Mouse (Mus musculus) embryo, embryonic 10.5 days (tissue): Measurements from ENCODE around the gene Igf1r.
A peak's percentile ranks its signal among the peaks of the same experiment; 100 is the strongest.

Experiments
- DNase-seq: peaks from one replicate; pipeline ENCODE4 v3.0.0-alpha.2; 2015; ENCODE audit warnings: low spot score

The Igf1r gene

DNA sequence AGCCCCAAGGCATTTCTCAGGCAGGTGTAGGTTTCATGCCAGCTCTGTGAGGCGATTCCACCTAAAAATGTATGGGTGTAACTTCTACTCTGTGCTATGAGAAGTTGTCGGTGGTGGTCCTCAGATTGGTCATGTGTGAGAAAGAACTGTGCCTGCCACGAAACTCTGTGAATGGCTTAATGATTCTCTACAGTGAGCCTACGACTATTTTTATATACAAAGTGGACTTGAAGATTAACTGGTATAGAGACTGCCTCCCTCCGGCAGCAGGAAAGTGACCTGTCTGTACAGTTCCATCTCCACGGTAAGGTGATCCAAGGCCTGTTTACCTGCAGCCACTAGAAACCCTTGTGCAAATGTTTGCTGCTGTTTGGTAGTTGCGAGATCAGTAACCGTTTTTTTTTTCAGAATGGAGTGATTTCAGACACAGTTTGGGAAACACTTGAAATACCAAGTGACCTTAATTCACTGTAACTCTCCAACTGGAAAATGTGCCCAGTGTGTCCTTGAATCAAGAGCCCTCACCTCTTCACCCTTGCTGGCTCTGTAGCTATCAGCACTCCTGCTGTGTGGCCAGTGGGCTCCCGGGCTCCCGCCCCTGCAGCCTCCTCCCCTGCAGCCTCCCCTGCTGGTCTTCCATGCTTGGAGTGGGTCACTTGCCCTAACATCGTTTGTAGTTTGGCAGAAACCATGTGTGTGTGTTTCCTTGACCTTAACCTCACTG, 127.7 kb downstream of the Igf1r start:
- DNase-seq = no peak

DNA sequence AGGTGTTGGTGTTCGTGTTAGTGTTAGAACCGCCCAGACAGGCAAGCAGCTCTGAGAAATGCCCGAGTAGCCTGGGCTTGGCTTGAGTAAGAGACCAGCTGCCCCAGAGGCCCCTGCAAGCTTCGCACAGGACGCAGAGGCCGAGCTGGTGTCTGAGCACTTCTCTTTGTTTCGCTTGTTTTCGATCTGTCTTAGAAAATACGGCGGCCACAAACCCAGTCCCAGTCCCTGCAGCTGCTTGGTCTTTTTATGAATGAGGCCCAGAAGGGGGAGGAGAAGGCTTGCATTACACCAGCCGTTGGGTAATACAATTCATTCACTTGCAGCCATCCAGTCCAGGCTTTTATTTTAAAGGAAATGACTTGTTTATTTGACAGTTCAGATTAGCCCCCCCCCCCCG, 132.7 kb downstream of the Igf1r start:
- DNase-seq = peak; percentile 88

GRCm38 (mm10) chr7:68085870-68086341, 133.3 kb downstream of the Igf1r start:
- no peak for DNase-seq

DNA sequence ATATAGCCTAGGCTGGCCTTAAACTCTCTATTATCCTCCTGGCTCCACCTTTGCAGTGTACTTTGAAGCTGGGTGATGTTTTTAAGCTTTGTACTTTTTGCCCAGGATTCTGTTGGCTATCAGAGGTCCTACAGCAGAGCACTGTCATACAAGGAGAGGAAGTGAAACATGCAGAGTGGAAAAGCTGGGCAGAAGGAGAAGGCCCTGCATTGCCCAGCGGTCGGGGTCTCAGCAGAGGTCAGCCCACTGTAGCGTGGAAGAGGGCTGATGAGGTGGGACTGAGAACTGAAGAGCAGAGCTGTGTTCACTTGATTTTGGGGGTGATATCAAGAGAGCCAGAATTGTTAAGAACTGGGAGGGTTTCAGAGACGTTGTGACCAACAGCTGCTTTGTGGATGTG, 134.9 kb downstream of the Igf1r start:
- no peak for DNase-seq

DNA sequence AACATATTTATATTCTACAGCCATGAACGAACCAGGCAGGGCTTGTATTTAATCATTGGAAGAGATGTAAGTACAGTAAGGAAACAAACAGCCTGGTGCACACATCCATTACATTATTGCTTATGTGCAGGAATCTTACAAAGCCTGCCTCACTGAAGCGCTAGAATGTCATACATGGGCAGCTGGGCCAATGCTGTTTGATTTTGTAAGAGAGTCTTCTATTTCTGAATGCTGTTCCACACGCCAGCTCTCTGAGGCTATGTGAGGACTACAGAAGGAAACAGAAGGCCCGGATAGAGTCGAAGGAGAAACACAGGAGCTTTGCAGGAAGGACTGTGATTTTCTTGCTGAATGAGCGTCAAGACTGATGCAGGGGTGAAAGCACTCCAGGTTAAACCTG, 136.2 kb downstream of the Igf1r start:
- no peak for DNase-seq

DNA sequence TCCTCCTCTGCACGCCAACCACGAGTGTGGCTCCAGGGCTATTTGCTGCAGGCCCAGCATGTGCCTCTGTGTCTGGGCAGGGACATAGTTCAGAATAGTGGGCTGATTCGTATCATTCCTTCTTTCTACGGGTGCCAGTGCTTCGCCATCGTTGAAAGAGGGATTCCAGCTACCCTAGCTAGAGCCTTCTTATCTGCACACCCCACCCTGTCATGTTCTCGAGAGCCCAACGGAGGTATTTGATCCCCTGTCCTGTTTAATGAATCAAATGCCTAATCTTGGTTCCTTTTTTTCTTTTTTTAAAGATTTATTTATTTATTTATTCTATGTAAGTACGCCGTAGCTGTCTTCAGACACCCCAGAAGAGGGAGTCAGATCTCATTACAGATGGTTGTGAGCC, 137.1 kb downstream of the Igf1r start:
- DNase-seq = no peak

DNA sequence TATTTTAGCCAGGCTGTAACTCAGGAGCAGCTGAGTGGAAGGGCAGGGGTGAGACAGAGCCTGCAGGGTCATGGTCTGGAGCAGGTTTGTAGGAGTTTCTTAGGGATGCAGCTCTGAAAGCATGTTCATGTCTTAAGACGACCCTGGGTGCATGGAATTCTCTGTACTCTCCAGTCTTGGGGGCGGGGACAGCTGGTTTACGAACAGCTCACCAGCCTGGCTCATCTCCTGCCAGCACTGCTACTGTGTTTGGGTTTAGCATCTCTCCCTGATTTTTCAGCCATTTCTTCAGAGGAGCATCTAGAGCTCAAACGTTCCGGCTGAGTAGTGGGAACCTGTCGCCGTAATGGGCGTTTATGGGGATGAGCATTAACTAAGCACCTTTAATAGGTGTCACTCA, 137.9 kb downstream of the Igf1r start:
- no peak for DNase-seq

- DNase-seq = no peak
Measured at GRCm38 (mm10) chr7:68092304-68092978, 139.8 kb downstream of the Igf1r start.

- no peak for DNase-seq
Measured at GRCm38 (mm10) chr7:68093817-68094216, 141.2 kb downstream of the Igf1r start.

- DNase-seq = no peak
Measured at GRCm38 (mm10) chr7:68095574-68095973, 142.9 kb downstream of the Igf1r start.

DNA sequence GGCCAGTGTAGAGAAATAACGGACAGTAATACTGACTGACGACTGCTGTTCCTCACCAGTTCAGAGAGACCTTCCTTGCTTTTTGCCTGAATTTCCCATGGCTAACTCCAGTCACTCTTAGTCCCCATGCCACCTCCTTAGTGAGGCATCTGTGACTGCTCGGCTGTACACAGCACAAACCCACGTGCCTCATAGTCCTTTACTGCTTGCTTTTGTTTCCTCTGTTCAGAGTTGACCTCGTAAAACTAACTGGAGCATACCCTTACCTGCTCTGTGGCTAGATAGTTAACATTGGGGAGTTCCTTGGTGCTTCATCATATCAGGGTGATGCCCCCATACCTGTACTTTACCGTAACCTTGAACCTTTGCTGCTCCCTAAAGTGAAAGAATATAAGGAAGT, 143.8 kb downstream of the Igf1r start:
- DNase-seq = no peak

DNA sequence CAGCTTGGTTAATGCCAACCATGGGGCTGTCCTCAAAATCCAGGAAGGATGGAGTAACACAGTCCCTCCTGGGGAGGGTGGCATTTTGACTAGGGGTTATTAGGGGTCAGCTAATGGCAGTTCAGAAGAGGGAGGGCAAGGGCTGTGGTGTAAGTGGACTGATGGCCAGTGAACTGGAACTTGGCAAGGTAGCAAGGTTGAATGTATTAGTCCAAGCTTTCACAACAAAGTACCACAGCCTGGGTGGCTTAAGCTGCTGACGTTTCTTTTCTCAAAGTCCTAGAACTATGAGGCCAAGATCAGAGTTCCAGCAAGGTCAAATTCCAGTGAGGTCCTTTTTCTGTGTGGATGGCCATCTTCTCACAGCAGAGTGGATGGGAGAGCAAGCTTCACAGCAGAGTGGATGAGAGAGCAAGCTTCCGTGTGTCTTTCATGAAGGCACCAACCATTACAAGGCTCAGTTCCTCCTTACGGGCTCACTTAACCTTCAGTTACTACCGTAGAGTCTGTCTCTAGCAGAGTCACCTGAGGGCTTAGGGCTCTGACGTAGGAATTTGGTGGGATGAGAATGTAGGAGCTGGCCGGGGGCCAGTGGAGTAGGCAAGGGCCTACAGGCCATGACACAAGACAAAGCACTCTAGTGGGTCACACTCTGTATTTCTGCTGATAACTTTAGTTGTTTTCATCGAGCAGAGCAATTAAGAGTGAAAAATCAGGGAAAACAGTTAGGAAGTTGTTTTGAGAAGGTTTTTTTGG, 144.6 kb downstream of the Igf1r start:
- no peak for DNase-seq

GRCm38 (mm10) chr7:68098098-68098497, 145.5 kb downstream of the Igf1r start:
- no peak for DNase-seq

DNA sequence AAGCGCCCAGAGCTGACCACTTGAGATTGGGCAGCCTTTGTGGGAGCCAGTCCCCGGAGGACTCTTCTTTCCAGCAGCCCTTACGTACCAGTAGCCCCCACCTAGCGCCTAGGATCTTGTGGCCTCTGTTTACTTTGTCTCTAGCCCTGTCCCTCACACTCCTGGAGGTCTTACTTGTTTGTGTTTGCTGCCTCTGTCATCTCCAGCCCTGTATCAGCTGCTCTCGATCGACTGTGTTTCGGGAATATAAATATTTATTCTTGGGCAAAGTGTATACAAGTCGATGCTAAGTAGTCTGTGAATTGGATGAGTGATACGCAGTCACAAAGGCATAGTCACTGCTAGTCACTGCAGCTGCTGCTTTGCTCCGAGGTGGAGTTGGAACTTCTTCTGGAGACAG, 147.8 kb downstream of the Igf1r start:
- DNase-seq = no peak

DNA sequence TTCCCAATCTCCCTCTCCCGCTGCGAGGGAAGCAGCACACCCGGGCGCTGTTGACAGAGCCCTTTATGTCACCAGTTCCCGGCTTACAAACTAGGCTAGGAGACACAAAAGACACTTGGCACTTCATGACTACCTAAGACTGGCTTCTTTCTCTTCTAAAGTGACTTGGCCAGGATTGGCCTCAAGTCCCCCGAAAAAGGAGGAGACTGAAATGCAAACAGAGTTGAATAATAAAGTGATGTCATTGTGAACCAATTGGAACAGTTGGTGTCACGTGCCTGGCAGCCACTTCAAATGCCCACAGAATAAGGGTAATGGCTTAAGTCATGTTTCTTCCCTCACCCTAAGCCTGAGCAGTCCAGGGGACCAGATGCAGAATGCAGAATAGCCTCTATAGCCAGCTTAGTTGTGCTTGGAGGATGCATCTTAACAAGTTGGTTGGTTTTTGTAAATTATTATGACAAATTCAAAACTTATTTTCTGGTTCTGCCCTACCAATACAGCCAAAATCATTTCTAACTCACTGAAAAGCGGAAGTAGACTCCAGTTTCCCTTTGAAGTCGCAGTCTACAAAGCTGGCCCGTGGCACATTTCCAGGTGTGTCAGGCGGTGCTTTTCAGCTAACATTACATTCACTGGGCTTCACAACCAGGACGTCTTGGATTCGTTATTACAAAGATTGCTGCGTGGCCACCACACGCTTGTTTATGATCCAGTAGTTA, 150.0 kb downstream of the Igf1r start:
- no peak for DNase-seq

- no peak for DNase-seq
Measured at GRCm38 (mm10) chr7:68103178-68103530, 150.5 kb downstream of the Igf1r start.

- DNase-seq = no peak
Measured at GRCm38 (mm10) chr7:68111532-68111931, 158.9 kb downstream of the Igf1r start.

GRCm38 (mm10) chr7:68112582-68112981, 160.0 kb downstream of the Igf1r start:
- no peak for DNase-seq

DNA sequence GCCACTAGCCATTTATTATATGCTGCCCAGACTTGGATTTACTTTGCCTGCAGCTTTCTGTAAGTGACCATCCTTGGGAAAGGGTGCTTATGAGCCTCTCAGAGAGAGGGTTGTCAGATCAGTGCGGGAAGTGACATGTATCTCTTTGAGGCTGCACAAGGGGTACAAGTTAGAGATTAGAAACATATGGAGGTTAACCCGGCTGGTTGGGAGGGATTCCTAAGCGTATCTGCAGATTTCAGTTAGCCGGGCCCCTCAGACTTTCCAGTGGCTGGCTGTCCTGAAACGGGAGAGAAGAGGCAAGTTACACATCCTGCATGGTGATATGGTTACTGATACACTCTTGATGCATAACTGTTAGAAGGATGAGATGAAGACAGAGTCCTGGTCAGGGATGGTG, 161.7 kb downstream of the Igf1r start:
- no peak for DNase-seq

DNA sequence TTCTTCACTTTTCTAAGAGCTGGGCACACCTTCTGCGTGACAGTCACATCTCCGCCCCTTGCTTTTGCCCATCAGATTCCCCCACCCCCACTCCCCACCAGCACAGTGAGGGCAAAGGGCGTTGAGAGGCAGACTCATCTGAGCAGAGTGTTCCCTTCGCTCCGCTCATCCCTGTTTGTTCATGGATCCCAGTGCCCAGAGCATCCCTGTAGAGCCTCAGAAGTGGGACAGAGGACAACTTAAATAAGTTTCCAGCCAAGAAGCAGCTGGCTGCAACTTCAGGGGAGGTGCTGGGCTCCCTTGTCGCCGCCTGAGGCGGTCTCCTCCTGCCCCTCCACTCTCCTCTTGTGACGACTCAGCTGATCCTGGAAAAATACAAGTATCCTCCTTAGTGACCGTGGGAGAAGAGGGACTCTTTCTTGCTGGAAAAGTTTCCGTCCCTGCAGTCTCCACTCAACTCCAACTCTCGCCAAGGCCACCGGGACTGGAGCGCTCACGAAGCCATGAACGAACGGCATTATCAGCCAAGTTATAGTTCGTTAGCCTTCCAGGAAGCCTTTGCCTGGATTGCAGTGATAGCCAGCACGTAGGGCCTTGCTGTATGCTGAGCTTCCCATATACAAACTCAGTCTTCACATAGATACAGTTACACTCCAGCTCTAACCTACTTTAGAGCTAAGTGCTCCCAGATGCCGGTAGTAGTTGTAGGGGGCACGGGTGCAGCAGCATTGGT, 162.5 kb downstream of the Igf1r start:
- DNase-seq = no peak

DNA sequence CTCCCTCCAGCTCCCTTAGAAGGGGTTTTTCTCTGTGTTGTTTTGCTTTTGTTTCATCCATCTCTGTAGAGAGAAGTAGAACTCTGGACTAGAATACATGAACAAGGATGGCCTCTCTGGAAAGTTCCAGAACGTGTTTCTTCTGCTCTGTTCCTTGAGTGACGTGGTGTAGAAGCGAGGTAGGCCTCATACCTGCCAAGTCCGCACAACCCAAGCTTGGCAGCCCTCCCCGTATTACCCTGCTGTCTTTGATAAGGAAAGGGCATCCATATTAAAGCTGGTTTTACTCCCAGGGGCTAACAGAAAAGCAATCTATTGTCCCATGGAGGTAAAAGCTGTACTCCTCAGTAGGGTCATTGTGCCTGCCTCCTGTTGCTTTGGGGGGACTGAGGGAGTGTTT, 164.9 kb downstream of the Igf1r start:
- no peak for DNase-seq

DNA sequence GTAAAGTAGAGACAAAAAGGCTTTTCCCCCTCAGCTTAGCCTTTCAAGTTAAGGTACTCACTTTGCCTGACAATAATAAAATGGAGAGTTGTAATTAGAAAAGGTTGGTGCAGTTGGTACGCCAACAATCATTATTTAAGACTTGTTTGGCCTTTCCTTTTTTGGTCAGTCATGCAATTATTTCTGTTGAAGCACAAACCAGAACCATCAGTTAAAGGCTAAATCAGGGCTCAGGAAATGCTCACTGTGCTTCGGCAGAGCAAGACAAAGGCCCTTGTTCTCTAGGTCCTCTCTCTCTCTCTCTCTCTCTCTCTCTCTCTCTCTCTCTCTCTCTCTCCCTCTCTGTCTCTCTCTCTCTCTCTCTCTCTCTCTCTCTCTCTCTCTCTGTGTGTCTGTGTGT, 165.4 kb downstream of the Igf1r start:
- no peak for DNase-seq
